Mouse (Mus musculus) hindbrain, postnatal 0 days (tissue): ENCODE results near the gene Trim56. TPM values are rescaled to one million over a fixed set of nuclear protein-coding genes. Genes with fewer than 3 reads are reported as not detected.

Experiments used
- ATAC-seq: fragments of 200-750 bp; cut with Nextera tagmentation; 2 replicates; pipeline ENCODE4 v1.8.0; 2017; ENCODE audit warnings: mild to moderate bottlenecking, moderate TSS enrichment, moderate library complexity
- DNase-seq: peaks from one replicate; pipeline ENCODE4 v3.0.0-alpha.2; 2015; ENCODE audit warnings: low spot score
- H3K27ac ChIP-seq: fragments of 300-500 bp; sonication (generic); 2 replicates; pipeline ENCODE4 v1.5.1; 2014; ENCODE audit warnings: mild to moderate bottlenecking
- H3K27me3 ChIP-seq: fragments of 300-500 bp; sonication (generic); 2 replicates; pipeline ENCODE4 v1.6.1; 2014; ENCODE audit warnings: low read length, mixed read lengths; ENCODE audit not compliant: insufficient read depth
- H3K36me3 ChIP-seq: fragments of 300-500 bp; sonication (generic); 2 replicates; pipeline ENCODE4 v1.6.1; 2014; ENCODE audit warnings: low read length, mixed read lengths; ENCODE audit not compliant: insufficient read depth
- H3K4me1 ChIP-seq: fragments of 300-500 bp; sonication (generic); 2 replicates; pipeline ENCODE4 v1.6.1; 2014; ENCODE audit warnings: antibody characterized with exemption, low read length, mixed read lengths; ENCODE audit not compliant: insufficient read depth
- H3K4me2 ChIP-seq: fragments of 300-500 bp; sonication (generic); 2 replicates; pipeline ENCODE4 v1.6.1; 2014; ENCODE audit warnings: low read depth, mild to moderate bottlenecking, low read length, moderate library complexity, mixed read lengths
- H3K4me3 ChIP-seq: fragments of 300-500 bp; sonication (generic); 2 replicates; pipeline ENCODE4 v1.5.1; 2014; ENCODE audit warnings: low read length
- H3K9ac ChIP-seq: fragments of 300-500 bp; sonication (generic); replicated peaks from 2 replicates; pipeline ENCODE4 v1.6.1; 2014; ENCODE audit warnings: mild to moderate bottlenecking, low read length, moderate library complexity, mixed read lengths
- H3K9me3 ChIP-seq: fragments of 300-500 bp; sonication (generic); 2 replicates; pipeline ENCODE4 v1.6.1; 2016; ENCODE audit warnings: low read length, mixed read lengths
- CTCF ChIP-seq: IDR thresholded peaks from 2 replicates; pipeline ENCODE4 v1.5.1; 2016; ENCODE audit warnings: antibody characterized with exemption, control low read depth, low read depth
- WGBS: fragments of 180-500 bp; shearing (Covaris S2); extraction: QIAGEN DNeasy Blood & Tissue Kit; methylation state at CpG from one replicate; pipeline ENCODE4 v1.1.7; 2014; 5-methylcytosine and 5-hydroxymethylcytosine counted together
- polyA plus RNA-seq: library from polyadenylated mRNA; unstranded; fragments of >200 nt; fragmentation: Nextera tagmentation; extraction: Ambion mirVana; gene quantifications from 2 replicates; pipeline ENCODE4 v1.2.1, GENCODE M21; 2015
- total RNA-seq: library from RNA; depleted of rRNA; stranded (reverse); fragments of >200 nt; gene quantifications from 2 replicates; pipeline ENCODE4 v1.2.3, GENCODE M21; 2014

Gene Trim56
- total and polyA plus RNA-seq, 2 experiments from 2014 or later = 2.6 to 7.2 TPM

- H3K4me3 ChIP-seq = no peak overlapping the region
- H3K4me1 ChIP-seq = peaks cover 4% of the 10 kb centered on the region; the same call in 1 of the 2 replicates
- DNase-seq (no peak), ATAC-seq (no peak)
- no peak overlapping the region for H3K4me2 ChIP-seq
- no peaks in the 10 kb centered on the region for H3K27me3 ChIP-seq
- H3K36me3 ChIP-seq = no peaks in the 10 kb centered on the region
- H3K27ac ChIP-seq = no peak overlapping the region
- H3K9ac ChIP-seq = no peak overlapping the region
- no peak for TF ChIP-seq CTCF
- H3K9me3 ChIP-seq = no peaks in the 10 kb centered on the region
- WGBS = 70% methylated on average over 6 of the region's 6 CpGs
Measured at GRCm38 (mm10) chr5:137078616-137079015, 37.4 kb downstream of the Trim56 start.

GRCm38 (mm10) chr5:137078041-137078440 is 38.0 kb downstream of the Trim56 start:
- no peaks in the 10 kb centered on the region for H3K36me3 ChIP-seq
- DNase-seq (no peak), ATAC-seq (no peak)
- H3K4me3 ChIP-seq = no peak overlapping the region
- WGBS = 84% methylated on average over 14 of the region's 14 CpGs
- no peaks in the 10 kb centered on the region for H3K9me3 ChIP-seq
- TF ChIP-seq CTCF = no peak
- H3K27me3 ChIP-seq = no peaks in the 10 kb centered on the region
- H3K4me2 ChIP-seq = no peak overlapping the region
- no peak overlapping the region for H3K9ac ChIP-seq
- H3K27ac ChIP-seq = no peak overlapping the region
- H3K4me1 ChIP-seq = peaks cover 4% of the 10 kb centered on the region; the same call in 1 of the 2 replicates

- no peak overlapping the region for H3K27ac ChIP-seq
- DNase-seq (no peak), ATAC-seq (no peak)
- H3K27me3 ChIP-seq = no peaks in the 10 kb centered on the region
- no peak overlapping the region for H3K9ac ChIP-seq
- no peak overlapping the region for H3K4me2 ChIP-seq
- H3K4me1 ChIP-seq = peaks cover 7% of the 10 kb centered on the region
- no peak for TF ChIP-seq CTCF
- H3K9me3 ChIP-seq = no peaks in the 10 kb centered on the region
- WGBS = 91% methylated on average over 7 of the region's 7 CpGs
- H3K4me3 ChIP-seq = no peak overlapping the region
- H3K36me3 ChIP-seq = no peaks in the 10 kb centered on the region
Measured at GRCm38 (mm10) chr5:137077187-137077586, 38.8 kb downstream of the Trim56 start.

GRCm38 (mm10) chr5:137076191-137076930 is 39.6 kb downstream of the Trim56 start:
- Histone ChIP-seq H3K9ac (no peak overlapping the region), H3K27me3 (no peaks in the 10 kb centered on the region), H3K9me3 (no peaks in the 10 kb centered on the region), H3K36me3 (no peaks in the 10 kb centered on the region), H3K4me2 (no peak overlapping the region), H3K27ac (no peak overlapping the region), H3K4me3 (no peak overlapping the region), H3K4me1 (peaks cover 7% of the 10 kb centered on the region)
- WGBS = 37% methylated on average over 12 of the region's 12 CpGs
- DNase-seq (no peak), ATAC-seq (no peak)
- no peak for TF ChIP-seq CTCF

- Histone ChIP-seq H3K4me3 (no peak overlapping the region), H3K27me3 (no peaks in the 10 kb centered on the region), H3K4me1 (peaks cover 7% of the 10 kb centered on the region), H3K9me3 (no peaks in the 10 kb centered on the region), H3K36me3 (no peaks in the 10 kb centered on the region), H3K4me2 (no peak overlapping the region), H3K27ac (no peak overlapping the region), H3K9ac (no peak overlapping the region)
- TF ChIP-seq CTCF = no peak
- WGBS = 62% methylated on average over 6 of the region's 6 CpGs
- DNase-seq (no peak), ATAC-seq (no peak)
Measured at GRCm38 (mm10) chr5:137075726-137076125, 40.3 kb downstream of the Trim56 start.

DNA sequence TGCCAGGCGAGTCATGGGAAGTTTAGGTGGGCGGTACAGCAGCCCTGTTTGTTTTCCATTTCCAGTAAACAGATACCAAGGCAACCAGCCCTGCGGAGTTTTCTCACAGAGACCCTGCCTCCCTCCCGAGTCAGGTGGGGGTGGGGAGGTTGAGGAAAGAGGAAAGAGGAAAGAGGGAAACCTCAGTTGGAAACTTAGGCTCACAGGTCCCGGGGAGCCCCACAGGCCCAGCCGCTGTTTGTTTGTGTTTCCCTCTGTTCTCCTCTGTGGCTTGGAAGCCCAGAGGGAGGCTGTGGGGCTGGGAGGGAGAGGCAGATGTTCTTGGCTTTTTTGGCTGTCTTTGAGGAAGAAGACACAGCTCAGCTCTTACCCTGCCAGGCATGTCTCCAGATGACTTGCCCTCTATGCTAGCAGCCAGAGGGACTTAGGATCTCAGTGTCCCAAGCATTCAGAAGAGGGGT is 41.8 kb downstream of the Trim56 start:
- Histone ChIP-seq H3K27me3 (no peaks in the 10 kb centered on the region), H3K4me3 (no peak overlapping the region), H3K4me2 (no peak overlapping the region), H3K27ac (no peak overlapping the region), H3K9ac (no peak overlapping the region), H3K9me3 (no peaks in the 10 kb centered on the region), H3K36me3 (no peaks in the 10 kb centered on the region), H3K4me1 (peaks cover 7% of the 10 kb centered on the region)
- DNase-seq (peak; percentile 22), ATAC-seq (no peak)
- TF ChIP-seq CTCF = no peak
- WGBS = 13% methylated on average over 6 of the region's 6 CpGs

- no peaks in the 10 kb centered on the region for H3K27me3 ChIP-seq
- 97% methylated on average over 8 of the region's 8 CpGs for WGBS
- H3K36me3 ChIP-seq = no peaks in the 10 kb centered on the region
- ATAC-seq (no peak), DNase-seq (no peak)
- H3K9ac ChIP-seq = no peak overlapping the region
- H3K4me1 ChIP-seq = peaks cover 7% of the 10 kb centered on the region
- H3K27ac ChIP-seq = no peak overlapping the region
- H3K9me3 ChIP-seq = no peaks in the 10 kb centered on the region
- no peak for TF ChIP-seq CTCF
- H3K4me2 ChIP-seq = no peak overlapping the region
- no peak overlapping the region for H3K4me3 ChIP-seq
Measured at GRCm38 (mm10) chr5:137073141-137073540, 42.9 kb downstream of the Trim56 start.
